Mouse (Mus musculus): Measurements from ENCODE around the gene Eif4ebp2. TPM values are rescaled to one million over a fixed set of nuclear protein-coding genes. Genes with fewer than 3 reads are reported as not detected.
"Not testable (repeated sequence)": the region's sequence is repeated elsewhere in the genome, so short reads cannot be mapped to it uniquely, and the experiment has no call there.

Eif4ebp2 gene
- polyA plus RNA-seq, 1 experiment from 2014 or later: 51.4 TPM

DNA sequence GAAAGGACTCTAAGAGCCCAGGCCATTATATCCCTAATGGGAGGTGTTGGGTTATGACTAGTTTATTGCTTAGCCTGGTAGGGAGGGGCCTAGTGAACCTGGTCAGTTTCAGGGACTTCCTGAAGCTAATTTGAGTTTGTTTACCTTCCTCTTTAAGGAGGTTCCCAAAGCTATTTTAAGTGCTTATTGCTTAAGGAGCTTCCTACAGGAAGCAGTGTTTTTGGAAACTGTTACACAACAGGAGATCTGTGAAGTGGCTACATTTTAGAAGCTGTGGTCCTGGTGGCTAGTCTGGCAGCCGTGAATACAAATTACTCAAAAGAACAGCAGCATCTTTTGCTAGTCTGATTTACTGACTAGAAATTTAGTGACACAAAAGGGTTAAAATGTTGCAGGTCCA is 21.9 kb upstream of the Eif4ebp2 start:
- no peak for DNase-seq (ENCODE audit: low spot score)
- Histone ChIP-seq H3K4me1 (replicated peaks; ENCODE audit: control insufficient read depth, insufficient read depth, low read length) (0 out of 2 replicates have a peak, but pooled peaks cover 2% of the 10 kb centered on the region), H3K9me3 (ENCODE audit: control insufficient read depth, low read length) (no peaks in the 10 kb centered on the region), H3K36me3 (ENCODE audit: control insufficient read depth, insufficient read depth, low read length) (no peaks in the 10 kb centered on the region), H3K9ac (ENCODE audit: low read depth, low read length) (no peak overlapping the region), H3K4me3 (ENCODE audit: low read depth, low read length) (0 out of 2 replicates have a peak overlapping the region, but pooled peaks have one; percentile 78), H3K27me3 (ENCODE audit: control insufficient read depth, insufficient read depth, low read length) (no peaks in the 10 kb centered on the region), H3K27ac (ENCODE audit: low read depth, low read length) (no peak overlapping the region), H3K4me2 (replicated peaks; ENCODE audit: low read depth, low read length) (peak overlapping the region; percentile 98; the same call in 1 of the 2 replicates)
- no peak for ATAC-seq (ENCODE audit: low FRiP score)
- WGBS: 83% methylated on average over 1 of the region's 1 CpGs

DNA sequence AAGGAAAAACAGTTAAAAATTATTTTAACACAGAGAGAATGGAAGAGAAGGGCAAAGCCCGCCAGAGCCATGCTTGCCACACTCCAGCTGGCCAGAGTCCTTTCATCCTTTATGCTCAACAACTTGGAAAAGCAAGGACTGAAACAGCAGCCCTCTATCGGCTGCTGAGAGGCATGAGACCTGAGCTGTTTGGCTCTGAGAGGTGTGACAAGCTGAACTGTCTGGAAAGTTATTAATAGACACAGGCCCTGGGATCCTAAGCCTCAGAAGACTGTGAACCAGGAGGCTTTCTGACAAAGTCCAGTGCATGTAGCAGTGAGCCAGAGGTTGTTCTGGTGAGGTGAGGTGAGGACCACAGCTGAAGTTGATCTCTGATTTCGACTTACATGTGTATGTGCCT is 21.2 kb upstream of the Eif4ebp2 start:
- Histone ChIP-seq H3K4me1 (replicated peaks; ENCODE audit: control insufficient read depth, insufficient read depth, low read length) (0 out of 2 replicates have a peak, but pooled peaks cover 2% of the 10 kb centered on the region), H3K4me2 (replicated peaks; ENCODE audit: low read depth, low read length) (no peak overlapping the region), H3K4me3 (ENCODE audit: low read depth, low read length) (no peak overlapping the region), H3K9ac (ENCODE audit: low read depth, low read length) (no peak overlapping the region), H3K27me3 (ENCODE audit: control insufficient read depth, insufficient read depth, low read length) (no peaks in the 10 kb centered on the region), H3K9me3 (ENCODE audit: control insufficient read depth, low read length) (no peaks in the 10 kb centered on the region), H3K27ac (ENCODE audit: low read depth, low read length) (no peak overlapping the region), H3K36me3 (ENCODE audit: control insufficient read depth, insufficient read depth, low read length) (no peaks in the 10 kb centered on the region)
- ATAC-seq (ENCODE audit: low FRiP score) (no peak), DNase-seq (ENCODE audit: low spot score) (no peak)
- 77% methylated on average over 3 of the region's 3 CpGs for WGBS

DNA sequence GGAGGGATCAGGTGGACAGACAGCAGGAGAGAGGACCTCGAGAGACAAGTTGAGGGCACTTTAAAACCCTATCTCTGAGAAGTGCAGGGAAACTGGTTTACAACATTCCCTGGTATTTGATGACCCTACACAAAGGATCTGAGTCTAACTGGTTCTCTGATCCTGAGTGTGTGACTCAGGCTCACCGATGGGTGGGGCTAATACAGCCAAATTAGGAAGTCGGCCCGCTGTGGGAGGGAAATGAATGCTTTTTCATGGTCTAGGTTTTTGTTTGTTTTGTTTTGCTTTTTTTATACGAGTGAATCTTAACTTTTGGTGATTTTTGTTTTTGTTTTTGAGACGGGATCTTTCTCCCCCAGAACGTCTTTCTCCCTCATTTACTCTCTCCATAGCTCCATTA is 16.4 kb upstream of the Eif4ebp2 start:
- no peaks in the 10 kb centered on the region for H3K4me1 ChIP-seq (replicated peaks; ENCODE audit: control insufficient read depth, insufficient read depth, low read length)
- no peak for DNase-seq (ENCODE audit: low spot score)
- ATAC-seq (ENCODE audit: low FRiP score): no peak
- 67% methylated on average over 7 of the region's 7 CpGs for WGBS
- no peak overlapping the region for H3K4me3 ChIP-seq (ENCODE audit: low read depth, low read length)
- H3K27ac ChIP-seq (ENCODE audit: low read depth, low read length): no peak overlapping the region
- H3K9me3 ChIP-seq (ENCODE audit: control insufficient read depth, low read length): no peaks in the 10 kb centered on the region
- H3K36me3 ChIP-seq (ENCODE audit: control insufficient read depth, insufficient read depth, low read length): no peaks in the 10 kb centered on the region
- no peak overlapping the region for H3K9ac ChIP-seq (ENCODE audit: low read depth, low read length)
- no peak overlapping the region for H3K4me2 ChIP-seq (replicated peaks; ENCODE audit: low read depth, low read length)
- H3K27me3 ChIP-seq (ENCODE audit: control insufficient read depth, insufficient read depth, low read length): no peaks in the 10 kb centered on the region

DNA sequence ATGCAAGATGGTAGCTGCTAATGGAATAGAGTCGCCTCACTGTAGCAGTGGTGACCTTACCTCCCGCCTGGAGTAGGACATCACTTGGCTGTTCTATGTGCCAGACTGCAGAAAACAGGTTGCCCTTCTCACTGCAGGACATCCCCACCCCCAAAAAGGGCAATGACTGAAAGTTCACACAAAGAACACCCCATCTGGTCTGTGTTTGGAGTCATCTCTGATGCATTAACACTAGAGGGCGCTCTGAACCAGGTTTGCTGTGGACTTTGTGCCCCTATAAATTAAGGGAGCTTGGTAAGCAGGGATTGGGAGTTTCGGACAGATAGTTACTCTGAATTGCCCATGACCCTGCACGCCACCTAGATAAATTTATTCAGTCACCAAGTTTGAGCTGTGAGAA is 14.4 kb upstream of the Eif4ebp2 start:
- no peaks in the 10 kb centered on the region for H3K27me3 ChIP-seq (ENCODE audit: control insufficient read depth, insufficient read depth, low read length)
- H3K4me2 ChIP-seq (replicated peaks; ENCODE audit: low read depth, low read length): no peak overlapping the region
- no peaks in the 10 kb centered on the region for H3K36me3 ChIP-seq (ENCODE audit: control insufficient read depth, insufficient read depth, low read length)
- no peak overlapping the region for H3K4me3 ChIP-seq (ENCODE audit: low read depth, low read length)
- H3K27ac ChIP-seq (ENCODE audit: low read depth, low read length): no peak overlapping the region
- 30% methylated on average over 5 of the region's 5 CpGs for WGBS
- no peaks in the 10 kb centered on the region for H3K9me3 ChIP-seq (ENCODE audit: control insufficient read depth, low read length)
- no peaks in the 10 kb centered on the region for H3K4me1 ChIP-seq (replicated peaks; ENCODE audit: control insufficient read depth, insufficient read depth, low read length)
- ATAC-seq (ENCODE audit: low FRiP score) (no peak), DNase-seq (ENCODE audit: low spot score) (peak; percentile 80)
- H3K9ac ChIP-seq (ENCODE audit: low read depth, low read length): no peak overlapping the region

DNA sequence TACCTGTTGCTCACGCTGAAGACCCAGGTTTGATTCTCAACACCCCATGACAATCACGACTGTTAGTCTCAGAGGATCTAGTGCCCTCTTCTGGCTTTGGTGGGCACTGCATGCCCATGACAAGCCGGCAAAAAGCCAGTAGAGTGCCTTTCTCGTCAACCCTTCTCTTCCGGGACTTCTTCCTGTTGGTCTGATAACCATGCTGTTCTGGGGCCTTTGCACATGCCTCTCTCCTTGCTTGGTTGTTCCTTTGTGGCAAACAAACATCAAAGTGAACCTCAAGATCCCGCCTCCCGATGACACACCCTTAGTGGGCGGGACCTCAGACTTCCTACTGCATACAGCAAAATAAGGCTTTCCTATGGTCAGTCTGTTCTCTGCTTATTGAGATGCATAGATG is 13.8 kb upstream of the Eif4ebp2 start:
- Histone ChIP-seq H3K4me2 (replicated peaks; ENCODE audit: low read depth, low read length) (no peak overlapping the region), H3K36me3 (ENCODE audit: control insufficient read depth, insufficient read depth, low read length) (no peaks in the 10 kb centered on the region), H3K9ac (ENCODE audit: low read depth, low read length) (no peak overlapping the region), H3K9me3 (ENCODE audit: control insufficient read depth, low read length) (no peaks in the 10 kb centered on the region), H3K4me1 (replicated peaks; ENCODE audit: control insufficient read depth, insufficient read depth, low read length) (no peaks in the 10 kb centered on the region), H3K4me3 (ENCODE audit: low read depth, low read length) (no peak overlapping the region), H3K27me3 (ENCODE audit: control insufficient read depth, insufficient read depth, low read length) (no peaks in the 10 kb centered on the region), H3K27ac (ENCODE audit: low read depth, low read length) (no peak overlapping the region)
- peak; percentile 41 for DNase-seq (ENCODE audit: low spot score)
- no peak for ATAC-seq (ENCODE audit: low FRiP score)
- 65% methylated on average over 8 of the region's 8 CpGs for WGBS

DNA sequence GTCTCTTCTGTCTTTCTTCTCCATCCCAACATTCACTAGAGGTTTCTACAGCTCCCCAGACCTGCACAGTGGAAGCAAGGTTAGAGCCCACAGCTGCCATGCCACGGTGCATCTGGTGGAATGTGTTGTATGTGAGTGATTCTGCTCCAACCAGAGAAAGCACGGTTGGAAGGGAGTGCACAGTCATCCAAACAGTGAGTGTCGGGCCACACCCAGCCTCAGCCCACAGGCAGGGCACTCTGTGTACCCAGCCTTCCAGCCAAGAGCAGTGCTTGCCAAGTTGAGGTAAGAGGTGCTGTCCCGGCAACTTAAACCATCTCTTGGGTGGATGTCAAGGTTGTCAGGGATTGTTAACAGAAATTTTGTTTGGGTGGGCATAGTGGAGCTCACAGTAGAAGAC is 12.5 kb upstream of the Eif4ebp2 start:
- 90% methylated on average over 4 of the region's 4 CpGs for WGBS
- no peaks in the 10 kb centered on the region for H3K9me3 ChIP-seq (ENCODE audit: control insufficient read depth, low read length)
- no peaks in the 10 kb centered on the region for H3K4me1 ChIP-seq (replicated peaks; ENCODE audit: control insufficient read depth, insufficient read depth, low read length)
- no peaks in the 10 kb centered on the region for H3K27me3 ChIP-seq (ENCODE audit: control insufficient read depth, insufficient read depth, low read length)
- ATAC-seq (ENCODE audit: low FRiP score) (no peak), DNase-seq (ENCODE audit: low spot score) (no peak)
- H3K4me2 ChIP-seq (replicated peaks; ENCODE audit: low read depth, low read length): no peak overlapping the region
- no peak overlapping the region for H3K4me3 ChIP-seq (ENCODE audit: low read depth, low read length)
- no peak overlapping the region for H3K27ac ChIP-seq (ENCODE audit: low read depth, low read length)
- no peaks in the 10 kb centered on the region for H3K36me3 ChIP-seq (ENCODE audit: control insufficient read depth, insufficient read depth, low read length)
- no peak overlapping the region for H3K9ac ChIP-seq (ENCODE audit: low read depth, low read length)

DNA sequence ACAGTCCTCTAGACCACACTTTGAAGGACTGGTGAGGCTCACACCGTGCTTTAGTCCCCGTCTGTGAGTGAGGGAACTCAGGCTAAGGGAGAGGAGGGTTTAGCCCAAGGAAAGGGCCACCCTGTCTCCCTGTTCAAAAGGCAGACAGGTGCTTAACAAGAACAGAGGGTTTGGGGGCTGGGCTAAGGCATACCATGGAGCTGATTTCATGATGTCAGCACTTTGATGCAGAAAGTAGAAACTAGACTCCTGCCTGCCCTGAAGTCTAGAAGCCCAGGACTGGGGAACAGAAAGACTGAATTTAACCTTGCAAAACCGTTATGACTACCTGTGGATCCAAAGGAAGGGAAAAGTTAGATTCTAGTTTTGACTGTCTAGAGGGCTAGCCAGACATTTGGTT is 4.7 kb upstream of the Eif4ebp2 start:
- Histone ChIP-seq H3K9me3 (ENCODE audit: control insufficient read depth, low read length) (no peaks in the 10 kb centered on the region), H3K4me1 (replicated peaks; ENCODE audit: control insufficient read depth, insufficient read depth, low read length) (no peaks in the 10 kb centered on the region), H3K27ac (ENCODE audit: low read depth, low read length) (no peak overlapping the region), H3K4me3 (ENCODE audit: low read depth, low read length) (no peak overlapping the region), H3K9ac (ENCODE audit: low read depth, low read length) (no peak overlapping the region), H3K4me2 (replicated peaks; ENCODE audit: low read depth, low read length) (no peak overlapping the region), H3K27me3 (ENCODE audit: control insufficient read depth, insufficient read depth, low read length) (no peaks in the 10 kb centered on the region), H3K36me3 (ENCODE audit: control insufficient read depth, insufficient read depth, low read length) (no peaks in the 10 kb centered on the region)
- no peak for DNase-seq (ENCODE audit: low spot score)
- ATAC-seq (ENCODE audit: low FRiP score): no peak
- WGBS: 69% methylated on average over 3 of the region's 3 CpGs

DNA sequence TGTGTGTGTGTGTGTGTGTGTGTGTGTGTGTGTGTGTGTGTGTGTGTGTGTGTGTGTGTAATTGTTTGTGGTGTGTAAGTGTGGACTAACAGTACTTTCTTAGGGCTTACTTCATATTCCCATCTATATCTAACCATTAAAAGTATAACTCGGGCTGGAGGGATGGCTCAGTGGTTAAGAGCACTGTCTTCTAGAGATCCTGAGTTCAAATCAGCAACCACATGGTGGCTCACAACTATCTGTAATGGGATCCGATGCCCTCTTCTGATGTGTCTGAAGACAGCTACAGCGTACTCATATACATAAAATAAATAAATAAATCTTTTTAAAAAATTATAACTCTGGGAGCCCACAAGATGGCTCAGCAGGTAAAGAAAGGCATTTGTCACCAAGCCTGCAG is 710 bp upstream of the Eif4ebp2 start:
- H3K27ac ChIP-seq (ENCODE audit: low read depth, low read length); H3K9ac ChIP-seq (ENCODE audit: low read depth, low read length); H3K27me3 ChIP-seq (ENCODE audit: control insufficient read depth, insufficient read depth, low read length); H3K36me3 ChIP-seq (ENCODE audit: control insufficient read depth, insufficient read depth, low read length); H3K4me1 ChIP-seq (replicated peaks; ENCODE audit: control insufficient read depth, insufficient read depth, low read length); DNase-seq (ENCODE audit: low spot score); H3K4me2 ChIP-seq (replicated peaks; ENCODE audit: low read depth, low read length); H3K9me3 ChIP-seq (ENCODE audit: control insufficient read depth, low read length): not testable (repeated sequence)
- ATAC-seq (ENCODE audit: low FRiP score): peak; percentile 14; the same call in 1 of the 2 replicates
- WGBS: 85% methylated on average over 3 of the region's 3 CpGs
- peak overlapping the region; percentile 68; the same call in 1 of the 2 replicates for H3K4me3 ChIP-seq (ENCODE audit: low read depth, low read length)

DNA sequence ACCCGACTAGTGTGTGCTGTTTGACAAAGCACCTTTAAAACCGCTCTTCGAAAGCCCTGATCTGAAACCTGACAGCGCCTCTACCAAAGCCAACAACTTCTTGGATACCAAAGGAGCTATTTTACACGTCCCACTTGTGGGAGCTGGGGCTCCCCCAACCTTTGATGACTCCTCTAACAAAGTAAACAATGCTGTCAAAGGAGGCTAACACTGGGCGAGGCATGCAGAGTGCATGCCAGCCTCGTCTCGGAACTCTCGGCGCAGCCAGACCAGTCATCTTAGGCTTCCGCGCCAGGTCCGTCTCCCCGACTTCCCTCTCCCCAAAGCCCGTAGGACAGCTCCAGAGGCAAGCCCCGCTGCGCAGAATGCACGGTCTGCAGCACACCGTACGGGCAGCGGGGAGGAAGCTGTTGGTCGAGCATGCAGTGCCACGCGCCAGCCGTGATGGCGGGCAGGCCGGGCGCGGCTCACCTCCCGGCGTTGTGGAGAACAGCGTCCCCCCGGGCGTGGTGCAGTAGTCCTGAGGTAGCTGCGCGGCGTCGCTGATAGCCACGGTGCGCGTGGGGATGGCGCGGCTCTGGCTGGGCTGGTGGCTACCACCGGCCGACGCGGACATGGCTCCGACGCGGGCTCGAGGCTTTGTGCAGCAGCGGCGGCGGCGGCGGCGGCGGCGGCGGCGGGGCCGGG is 387 bp downstream of the Eif4ebp2 start:
- no peak for DNase-seq (ENCODE audit: low spot score)
- Histone ChIP-seq H3K9me3 (ENCODE audit: control insufficient read depth, low read length) (no peaks in the 10 kb centered on the region), H3K9ac (ENCODE audit: low read depth, low read length) (peak overlapping the region; percentile 78), H3K27me3 (ENCODE audit: control insufficient read depth, insufficient read depth, low read length) (no peaks in the 10 kb centered on the region), H3K36me3 (ENCODE audit: control insufficient read depth, insufficient read depth, low read length) (no peaks in the 10 kb centered on the region), H3K4me2 (replicated peaks; ENCODE audit: low read depth, low read length) (peak overlapping the region; percentile 93), H3K4me1 (replicated peaks; ENCODE audit: control insufficient read depth, insufficient read depth, low read length) (peaks cover 2% of the 10 kb centered on the region; the same call in 1 of the 2 replicates), H3K4me3 (ENCODE audit: low read depth, low read length) (peak overlapping the region; percentile 68), H3K27ac (ENCODE audit: low read depth, low read length) (peak overlapping the region; percentile 43)
- peak; percentile 78 for ATAC-seq (ENCODE audit: low FRiP score)
- under 1% methylated on average over 52 of the region's 62 CpGs for WGBS
